Mouse (Mus musculus) embryonic fibroblast, embryonic 13.5 days (primary cell): Measurements from ENCODE around the gene Btbd35f9. TPM values are rescaled to one million over a fixed set of nuclear protein-coding genes. Genes with fewer than 3 reads are reported as not detected.
"Not testable (repeated sequence)": the region's sequence is repeated elsewhere in the genome, so short reads cannot be mapped to it uniquely, and the experiment has no call there.

Experiments
- H3K27ac ChIP-seq: 2 replicates; pipeline ENCODE4 v1.5.1; 2012; ENCODE audit warnings: low read length, control low read depth, inconsistent platforms; ENCODE audit not compliant: insufficient read depth
- H3K4me1 ChIP-seq: 2 replicates; pipeline ENCODE4 v1.6.1; 2011; ENCODE audit warnings: low read length; ENCODE audit not compliant: control insufficient read depth, insufficient read depth
- H3K4me3 ChIP-seq: 2 replicates; pipeline ENCODE4 v1.5.1; 2011; ENCODE audit warnings: mild to moderate bottlenecking, control low read depth, low read length; ENCODE audit not compliant: insufficient read depth
- polyA plus RNA-seq: library from polyadenylated mRNA; stranded (reverse); fragments of >200 nt; gene quantifications from 2 replicates; pipeline ENCODE4 v1.2.4, GENCODE M21; 2011; ENCODE audit warnings: low read depth; ENCODE audit not compliant: missing spikeins, insufficient read length

The Btbd35f9 gene
- polyA plus RNA-seq, result not detected in 2 replicates

- not testable (repeated sequence) for H3K4me3 ChIP-seq, H3K27ac ChIP-seq, H3K4me1 ChIP-seq
Observed at GRCm38 (mm10) chrX:34161399-34161798, at the start of gene Btbd35f9. Gene Btbd35f9 (minus strand): TSS chrX:34161499.

Other genes starting within 250 kb of the Btbd35f9 start
- not detected in 2 replicates for gene Btbd35f6, start 205.0 kb downstream of the Btbd35f9 start, polyA plus RNA-seq
- gene Gm21870, start 174.7 kb downstream of the Btbd35f9 start, polyA plus RNA-seq, result not detected in 2 replicates
- not detected in 2 replicates for gene Spin2g, start 77.2 kb upstream of the Btbd35f9 start, polyA plus RNA-seq